Mouse (Mus musculus) lung, embryonic 14.5 days (tissue): ENCODE results near the gene Zfp184. TPM values are rescaled to one million over a fixed set of nuclear protein-coding genes. Genes with fewer than 3 reads are reported as not detected.
A peak's percentile ranks its signal among the peaks of the same experiment; 100 is the strongest.

Source experiments
- ATAC-seq: fragments of 200-750 bp; cut with Nextera tagmentation; 2 replicates; pipeline ENCODE4 v1.8.0; 2017; ENCODE audit warnings: mild to moderate bottlenecking, moderate TSS enrichment, moderate library complexity; ENCODE audit not compliant: insufficient read depth
- DNase-seq: peaks from one replicate; pipeline ENCODE4 v3.0.0-alpha.2; 2015
- H3K27ac ChIP-seq: fragments of 300-500 bp; sonication (generic); 2 replicates; pipeline ENCODE4 v1.5.1; 2014; ENCODE audit warnings: low read depth, mild to moderate bottlenecking, moderate library complexity
- H3K27me3 ChIP-seq: fragments of 300-500 bp; sonication (generic); 2 replicates; pipeline ENCODE4 v1.6.1; 2014; ENCODE audit warnings: low read length, control low read depth; ENCODE audit not compliant: insufficient read depth
- H3K36me3 ChIP-seq: fragments of 300-500 bp; sonication (generic); 2 replicates; pipeline ENCODE4 v1.6.1; 2014; ENCODE audit warnings: control low read depth; ENCODE audit not compliant: insufficient read depth
- H3K4me1 ChIP-seq: fragments of 300-500 bp; sonication (generic); 2 replicates; pipeline ENCODE4 v1.6.1; 2014; ENCODE audit warnings: antibody characterized with exemption, control low read depth; ENCODE audit not compliant: insufficient read depth
- H3K4me2 ChIP-seq: fragments of 300-500 bp; sonication (generic); 2 replicates; pipeline ENCODE4 v1.6.1; 2014; ENCODE audit warnings: mild to moderate bottlenecking
- H3K4me3 ChIP-seq: fragments of 300-500 bp; sonication (generic); 2 replicates; pipeline ENCODE4 v1.5.1; 2014; ENCODE audit warnings: low read depth, low read length
- H3K9ac ChIP-seq: fragments of 300-500 bp; sonication (generic); 2 replicates; pipeline ENCODE4 v1.6.1; 2014
- H3K9me3 ChIP-seq: fragments of 300-500 bp; sonication (generic); 2 replicates; pipeline ENCODE4 v1.6.1; 2016; ENCODE audit warnings: low read depth, low read length, control low read depth
- CTCF ChIP-seq: IDR thresholded peaks from 2 replicates; pipeline ENCODE4 v1.5.1; 2016; ENCODE audit warnings: antibody characterized with exemption, low read depth
- WGBS: fragments of 180-500 bp; shearing (Covaris S2); extraction: QIAGEN DNeasy Blood & Tissue Kit; methylation state at CpG from one replicate; pipeline ENCODE4 v1.1.7; 2014; 5-methylcytosine and 5-hydroxymethylcytosine counted together
- microRNA counts: library from miRNA; unstranded; fragments of <30 nt; microRNA quantifications from one replicate; lab custom pipeline; 2016
- microRNA-seq: library from miRNA; unstranded; fragments of <30 nt; microRNA quantifications from one replicate; pipeline ENCODE4, GENCODE M21; 2016; ENCODE audit warnings: borderline number of aligned reads
- polyA plus RNA-seq: library from polyadenylated mRNA; unstranded; fragments of >200 nt; fragmentation: Nextera tagmentation; extraction: Ambion mirVana; gene quantifications from 2 replicates; pipeline ENCODE4 v1.2.1, GENCODE M21; 2014

The Zfp184 gene
- polyA plus RNA-seq, 1 experiment from 2014 or later: 16.0 TPM

DNA sequence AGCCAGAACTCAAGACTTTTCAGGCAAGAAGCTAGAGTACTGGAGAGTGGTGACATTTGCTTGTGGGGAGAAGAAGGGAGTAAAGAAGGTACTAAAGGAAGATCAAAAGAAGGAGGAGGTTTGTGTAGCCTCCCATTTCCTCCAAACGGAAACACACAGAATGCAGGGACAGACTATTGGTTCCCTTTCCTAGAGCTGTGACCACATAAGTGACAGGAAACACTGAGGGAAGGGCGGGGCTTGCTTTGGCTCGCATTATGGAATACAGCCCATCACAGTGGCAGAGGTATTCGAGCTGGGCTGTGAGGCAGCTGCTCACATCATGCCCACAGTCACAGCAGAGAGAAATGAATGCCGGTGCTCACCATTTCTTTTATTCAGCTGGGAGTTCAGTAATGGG is 56.9 kb downstream of the Zfp184 start:
- H3K4me2 ChIP-seq: 0 out of 2 replicates have a peak overlapping the region, but pooled peaks have one; percentile 21
- no peak overlapping the region for H3K27ac ChIP-seq
- peak; percentile 65 for DNase-seq

DNA sequence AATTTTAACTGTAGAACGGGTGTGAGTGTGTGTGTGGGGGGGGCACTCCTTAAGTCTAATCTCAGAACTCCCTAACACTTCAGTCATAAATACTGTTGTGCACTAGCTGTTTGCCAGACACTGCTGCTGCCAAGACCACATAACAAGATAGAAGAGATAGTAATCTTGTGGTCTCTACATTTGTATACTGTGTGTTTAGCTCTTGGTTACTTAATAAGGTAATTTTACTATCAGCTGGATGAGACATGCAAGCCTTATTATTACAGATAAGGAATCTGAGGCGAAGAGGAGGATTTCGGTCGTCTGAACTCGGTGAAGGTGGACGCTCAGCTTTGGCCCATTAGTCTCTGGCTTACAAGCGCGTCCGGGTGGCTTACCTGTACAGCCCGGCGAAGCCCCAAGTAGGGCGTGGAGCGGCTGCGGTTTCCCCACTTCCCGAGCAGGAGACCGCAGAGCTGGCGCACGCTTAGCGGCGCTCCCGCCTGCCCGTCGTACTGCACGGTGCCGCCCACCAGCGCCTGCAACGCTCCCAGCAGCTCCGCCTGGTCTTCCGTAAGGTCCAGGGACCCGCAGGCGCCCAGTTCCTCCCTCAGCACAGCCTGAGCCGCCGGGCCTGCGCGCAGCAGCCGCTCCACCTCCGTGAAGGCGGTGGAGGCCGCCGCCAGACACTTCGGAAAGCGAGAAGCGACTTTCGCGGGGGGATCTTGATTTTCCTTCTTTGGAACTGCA is 60.9 kb downstream of the Zfp184 start:
- no peak for TF ChIP-seq CTCF
- Histone ChIP-seq H3K4me2 (peak overlapping the region; percentile 95), H3K36me3 (no peaks in the 10 kb centered on the region), H3K27ac (no peak overlapping the region), H3K9me3 (no peaks in the 10 kb centered on the region), H3K4me1 (no peaks in the 10 kb centered on the region), H3K9ac (peak overlapping the region; percentile 54), H3K4me3 (peak overlapping the region; percentile 56), H3K27me3 (peaks cover 79% of the 10 kb centered on the region)
- ATAC-seq: peak; percentile 92
- DNase-seq: peak; percentile 78
- under 1% methylated on average over 45 of the region's 45 CpGs for whole genome bisulfite sequencing

More for the DNA sequence above, 56.9 kb downstream of the Zfp184 start:
- WGBS: 23% methylated on average over 5 of the region's 5 CpGs
- Histone ChIP-seq H3K9ac (no peak overlapping the region), H3K9me3 (no peaks in the 10 kb centered on the region), H3K36me3 (no peaks in the 10 kb centered on the region), H3K27me3 (peaks cover 79% of the 10 kb centered on the region), H3K4me1 (no peaks in the 10 kb centered on the region; the same call in 1 of the 2 replicates), H3K4me3 (no peak overlapping the region)
- no peak for ATAC-seq
- no peak for TF ChIP-seq CTCF

GRCm38 (mm10) chr13:22006334-22007120 is 61.6 kb downstream of the Zfp184 start:
- peak overlapping the region; percentile 95 for H3K4me2 ChIP-seq
- under 1% methylated on average over 38 of the region's 38 CpGs for WGBS
- ATAC-seq: peak; percentile 94

DNA sequence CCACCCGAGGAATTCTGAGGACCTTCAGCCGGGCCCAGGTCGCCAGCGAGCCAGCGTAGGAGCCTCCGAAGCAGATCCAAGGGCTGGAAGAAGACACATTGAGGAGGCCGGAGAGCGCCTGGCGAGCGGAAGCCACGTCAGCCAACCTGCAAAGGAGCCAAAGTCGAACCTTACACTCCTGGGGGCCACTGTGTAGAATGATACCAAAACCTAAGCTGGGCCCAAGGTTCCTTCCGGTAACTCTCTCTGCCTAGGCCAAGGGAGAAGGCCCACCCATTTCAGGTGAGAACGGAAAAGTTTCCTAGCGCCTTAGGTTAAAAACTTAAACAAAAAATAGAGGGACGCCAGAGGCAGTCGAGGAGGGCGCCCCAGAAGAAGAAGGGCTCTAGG is 62.2 kb downstream of the Zfp184 start:
- H3K9ac ChIP-seq: no peak overlapping the region
- DNase-seq: no peak
- peak overlapping the region; percentile 56 for H3K4me3 ChIP-seq
- no peak for TF ChIP-seq CTCF
- H3K9me3 ChIP-seq: no peaks in the 10 kb centered on the region
- H3K27me3 ChIP-seq: peaks cover 75% of the 10 kb centered on the region
- H3K36me3 ChIP-seq: no peaks in the 10 kb centered on the region
- 0 out of 2 replicates have a peak, but pooled peaks have one; percentile 5 for ATAC-seq
- H3K4me1 ChIP-seq: no peaks in the 10 kb centered on the region
- H3K27ac ChIP-seq: no peak overlapping the region
- peak overlapping the region; percentile 95 for H3K4me2 ChIP-seq
- WGBS: 2% methylated on average over 18 of the region's 18 CpGs

More at GRCm38 (mm10) chr13:22006334-22007120, 61.6 kb downstream of the Zfp184 start:
- Histone ChIP-seq H3K36me3 (no peaks in the 10 kb centered on the region), H3K4me3 (peak overlapping the region; percentile 56), H3K4me1 (no peaks in the 10 kb centered on the region), H3K9me3 (no peaks in the 10 kb centered on the region), H3K9ac (peak overlapping the region; percentile 54), H3K27me3 (peaks cover 76% of the 10 kb centered on the region), H3K27ac (no peak overlapping the region)
- DNase-seq: peak; percentile 84
- peak; percentile 32; the same call in 1 of the 2 replicates for TF ChIP-seq CTCF

DNA sequence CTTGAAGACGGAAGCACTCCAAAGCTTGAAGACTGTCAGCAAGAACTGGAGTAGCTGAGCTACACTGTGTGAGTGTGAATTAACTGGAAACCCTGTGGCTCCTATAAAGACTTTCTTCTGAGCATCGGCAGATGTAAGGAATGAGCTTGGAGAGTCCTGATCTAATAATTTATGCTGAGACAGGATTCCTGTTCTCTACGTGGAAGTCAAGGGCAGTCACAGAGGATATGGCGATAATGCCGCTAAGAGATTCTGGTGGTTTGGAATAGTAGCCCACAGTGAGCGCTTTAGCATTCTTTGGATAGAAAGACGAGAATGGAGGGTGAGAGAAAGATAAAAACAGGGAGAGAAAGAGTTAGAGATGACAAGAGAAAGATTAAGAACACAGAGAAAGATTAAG is 63.0 kb downstream of the Zfp184 start:
- peaks cover 81% of the 10 kb centered on the region for H3K27me3 ChIP-seq
- DNase-seq (no peak), ATAC-seq (no peak)
- WGBS: 44% methylated on average over 7 of the region's 7 CpGs
- no peaks in the 10 kb centered on the region for H3K9me3 ChIP-seq
- H3K4me1 ChIP-seq: no peaks in the 10 kb centered on the region
- TF ChIP-seq CTCF: no peak
- H3K36me3 ChIP-seq: no peaks in the 10 kb centered on the region
- no peak overlapping the region for H3K27ac ChIP-seq
- H3K4me2 ChIP-seq: no peak overlapping the region
- no peak overlapping the region for H3K9ac ChIP-seq
- H3K4me3 ChIP-seq: no peak overlapping the region

DNA sequence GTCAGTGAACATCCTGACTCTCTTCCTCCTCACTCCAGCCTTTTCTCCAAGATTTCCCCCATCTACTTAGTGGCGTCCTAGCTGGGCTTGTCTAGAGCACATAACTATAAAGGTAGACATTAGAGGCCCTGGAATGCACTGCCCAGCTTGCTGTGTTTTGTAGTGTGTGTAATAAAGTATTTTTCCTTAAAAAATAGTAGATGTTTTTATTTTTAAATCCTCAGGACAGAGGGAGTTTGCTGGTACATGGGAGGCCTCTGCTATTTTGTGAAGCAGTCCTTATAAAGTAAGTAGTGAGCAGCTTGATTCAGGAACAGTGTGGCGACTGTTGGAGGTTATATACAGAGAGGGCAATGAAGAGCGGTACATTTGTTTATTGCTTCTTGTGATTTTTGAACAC is 63.8 kb downstream of the Zfp184 start:
- Histone ChIP-seq H3K36me3 (no peaks in the 10 kb centered on the region), H3K9ac (no peak overlapping the region), H3K4me2 (no peak overlapping the region), H3K9me3 (no peaks in the 10 kb centered on the region), H3K27ac (no peak overlapping the region), H3K4me3 (no peak overlapping the region), H3K4me1 (no peaks in the 10 kb centered on the region), H3K27me3 (peaks cover 76% of the 10 kb centered on the region)
- ATAC-seq (no peak), DNase-seq (no peak)
- no peak for TF ChIP-seq CTCF
- WGBS: 78% methylated on average over 3 of the region's 3 CpGs

DNA sequence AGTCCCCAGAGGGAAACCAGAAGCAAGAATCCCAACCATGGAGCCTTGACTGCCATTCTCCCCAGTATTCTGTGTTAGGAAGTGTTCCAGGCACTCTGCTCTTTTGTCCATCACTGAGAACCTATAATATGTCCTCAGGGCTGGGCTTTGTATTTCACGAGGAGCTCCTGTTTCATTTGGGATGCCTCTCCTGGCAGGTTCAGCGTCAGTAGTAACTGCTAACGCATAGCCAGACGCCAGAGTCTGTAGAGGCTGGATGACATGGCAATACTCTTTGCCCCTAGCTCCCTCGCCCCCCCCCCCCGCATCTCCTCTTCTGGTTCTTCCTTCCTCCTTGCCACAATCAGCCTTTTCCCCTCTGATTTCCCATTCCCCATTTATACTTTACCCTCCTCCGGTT is 64.7 kb downstream of the Zfp184 start, which contains the start of gene Prss16:
Prss16 (minus strand) TSS at position 101 of the 400 bp plus-strand sequence.
- no peaks in the 10 kb centered on the region for H3K4me1 ChIP-seq
- TF ChIP-seq CTCF: no peak
- H3K36me3 ChIP-seq: no peaks in the 10 kb centered on the region
- H3K9me3 ChIP-seq: no peaks in the 10 kb centered on the region
- DNase-seq: no peak
- H3K4me3 ChIP-seq: no peak within 1 kb of the TSS
- H3K27ac ChIP-seq: no peak within 1 kb of the TSS
- WGBS: 41% methylated on average over 7 of the region's 7 CpGs
- H3K27me3 ChIP-seq: peaks cover 71% of the 10 kb centered on the region
- no peak for ATAC-seq
- no peak within 1 kb of the TSS for H3K4me2 ChIP-seq
- H3K9ac ChIP-seq: no peak within 1 kb of the TSS

MicroRNAs within 50 kb of the gene (microRNA counts, 519-probe panel; counts per million panel counts)
- microRNA mmu-miR-1983 (lab: Ali Mortazavi, UCI): 3,976 counts per million, percentile 82 among the panel's probes with 10 or more counts

Small RNAs within 50 kb of the gene (microRNA-seq; reads per million reads assigned to microRNA genes)
- gene Gm44456: 1.4 reads per million
- 2,448 reads per million, percentile 81 among the genes with 10 or more reads in this experiment for gene Mir1983

Other genes starting within 250 kb of the Zfp184 start
- not detected in 2 replicates for gene Olfr1359, start 247.0 kb upstream of the Zfp184 start, polyA plus RNA-seq
- gene Hist1h2bl, start 229.0 kb upstream of the Zfp184 start, polyA plus RNA-seq: 3.8 and 6.9 TPM in 2 replicates
- gene Hist1h2ai, start 228.7 kb upstream of the Zfp184 start, polyA plus RNA-seq: 40.4 and 42.9 TPM in 2 replicates
- gene Hist1h3h, start 227.4 kb upstream of the Zfp184 start, polyA plus RNA-seq: 13.9 and 23.8 TPM in 2 replicates
- 4.9 and 8.0 TPM in 2 replicates for gene Hist1h2bm, start 223.1 kb upstream of the Zfp184 start, polyA plus RNA-seq
- 0.96 and 2.2 TPM in 2 replicates for gene Hist1h4j, start 210.0 kb upstream of the Zfp184 start, polyA plus RNA-seq
- 6.4 and 8.8 TPM in 2 replicates for gene Hist1h4k, start 194.6 kb upstream of the Zfp184 start, polyA plus RNA-seq
- gene Hist1h2ak, start 191.3 kb upstream of the Zfp184 start, polyA plus RNA-seq: 16.8 and 20.4 TPM in 2 replicates
- gene Hist1h2bn, start 191.0 kb upstream of the Zfp184 start, polyA plus RNA-seq: 2.0 and 3.1 TPM in 2 replicates
- 18.5 and 19.7 TPM in 2 replicates for gene Hist1h1b, start 164.5 kb upstream of the Zfp184 start, polyA plus RNA-seq
- 237 and 252 TPM in 2 replicates for gene Hist1h3i, start 161.7 kb upstream of the Zfp184 start, polyA plus RNA-seq
- gene Hist1h2an, start 157.9 kb upstream of the Zfp184 start, polyA plus RNA-seq: 7.2 and 8.9 TPM in 2 replicates
- gene Hist1h2bp, start 157.6 kb upstream of the Zfp184 start, polyA plus RNA-seq: 2.0 and 3.4 TPM in 2 replicates
- 24.4 and 25.8 TPM in 2 replicates for gene Hist1h2bq, start 134.9 kb upstream of the Zfp184 start, polyA plus RNA-seq
- 1.9 TPM in 1 of 2 replicates, not detected in the other for gene Hist1h2ao, start 134.6 kb upstream of the Zfp184 start, polyA plus RNA-seq
- gene Hist1h4m, start 133.3 kb upstream of the Zfp184 start, polyA plus RNA-seq: not detected in 2 replicates
- gene Hist1h4n, start 112.9 kb upstream of the Zfp184 start, polyA plus RNA-seq: 31.8 and 32.5 TPM in 2 replicates
- 5,437 and 5,439 TPM in 2 replicates for gene Hist1h2ap, start 111.6 kb upstream of the Zfp184 start, polyA plus RNA-seq
- 26.4 and 28.5 TPM in 2 replicates for gene Hist1h2br, start 111.4 kb upstream of the Zfp184 start, polyA plus RNA-seq
- gene Pom121l2, start 36.1 kb downstream of the Zfp184 start, polyA plus RNA-seq: 0.12 and 0.26 TPM in 2 replicates
- 1.6 and 2.0 TPM in 2 replicates for gene Prss16, start 64.6 kb downstream of the Zfp184 start, polyA plus RNA-seq
- gene Hist1h2ah, start 90.5 kb downstream of the Zfp184 start, polyA plus RNA-seq: 21.2 and 21.6 TPM in 2 replicates
- 8.6 and 11.7 TPM in 2 replicates for gene Hist1h2bk, start 90.8 kb downstream of the Zfp184 start, polyA plus RNA-seq
- gene Hist1h4i, start 96.3 kb downstream of the Zfp184 start, polyA plus RNA-seq: 26.4 and 26.7 TPM in 2 replicates
- 71.0 and 82.2 TPM in 2 replicates for gene Hist1h2ag, start 97.8 kb downstream of the Zfp184 start, polyA plus RNA-seq
- 15.8 and 16.9 TPM in 2 replicates for gene Hist1h2bj, start 98.1 kb downstream of the Zfp184 start, polyA plus RNA-seq
- not detected in 2 replicates for gene Vmn1r188, start 139.3 kb downstream of the Zfp184 start, polyA plus RNA-seq
- gene Vmn1r189, start 160.7 kb downstream of the Zfp184 start, polyA plus RNA-seq: not detected in 2 replicates
- gene Vmn1r191, start 238.9 kb downstream of the Zfp184 start, polyA plus RNA-seq: not detected in 2 replicates
- gene Vmn1r192, start 246.0 kb downstream of the Zfp184 start, polyA plus RNA-seq: not detected in 2 replicates